Mouse (Mus musculus) limb, embryonic 13.5 days (tissue): ENCODE measurements around the gene Sf3a3. TPM values are rescaled to one million over a fixed set of nuclear protein-coding genes. Genes with fewer than 3 reads are reported as not detected.

Experiments
- ATAC-seq: fragments of 200-750 bp; cut with Nextera tagmentation; 2 replicates; pipeline ENCODE4 v1.8.0; 2017; ENCODE audit warnings: low read depth, moderate number of reproducible peaks, moderate TSS enrichment; ENCODE audit not compliant: low FRiP score
- H3K27ac ChIP-seq: fragments of 300-500 bp; sonication (generic); 2 replicates; pipeline ENCODE4 v1.5.1; 2015; ENCODE audit warnings: inconsistent platforms, mild to moderate bottlenecking, moderate library complexity
- H3K27me3 ChIP-seq: fragments of 300-500 bp; sonication (generic); 2 replicates; pipeline ENCODE4 v1.6.1; 2015; ENCODE audit warnings: mild to moderate bottlenecking, inconsistent platforms
- H3K36me3 ChIP-seq: fragments of 300-500 bp; sonication (generic); 2 replicates; pipeline ENCODE4 v1.6.1; 2015; ENCODE audit warnings: inconsistent platforms, mild to moderate bottlenecking, moderate library complexity
- H3K4me1 ChIP-seq: fragments of 300-500 bp; sonication (generic); 2 replicates; pipeline ENCODE4 v1.6.1; 2015; ENCODE audit warnings: inconsistent platforms
- H3K4me2 ChIP-seq: fragments of 300-500 bp; sonication (generic); replicated peaks from 2 replicates; pipeline ENCODE4 v1.6.1; 2015; ENCODE audit warnings: inconsistent platforms, mild to moderate bottlenecking, moderate library complexity
- H3K4me3 ChIP-seq: fragments of 300-500 bp; sonication (generic); 2 replicates; pipeline ENCODE4 v1.5.1; 2015; ENCODE audit warnings: moderate library complexity, mild to moderate bottlenecking, inconsistent platforms
- H3K9ac ChIP-seq: fragments of 300-500 bp; sonication (generic); 2 replicates; pipeline ENCODE4 v1.6.1; 2015; ENCODE audit warnings: mild to moderate bottlenecking, inconsistent platforms
- H3K9me3 ChIP-seq: fragments of 300-500 bp; sonication (generic); 2 replicates; pipeline ENCODE4 v1.6.1; 2016; ENCODE audit warnings: inconsistent platforms
- WGBS: fragments of 180-500 bp; shearing (Covaris S2); methylation state at CpG from one replicate; pipeline ENCODE4 v1.1.7; 2015; 5-methylcytosine and 5-hydroxymethylcytosine counted together
- microRNA counts: library from miRNA; unstranded; fragments of <30 nt; microRNA quantifications from one replicate; lab custom pipeline; 2016
- microRNA-seq: library from miRNA; unstranded; fragments of <30 nt; microRNA quantifications from one replicate; pipeline ENCODE4, GENCODE M21; 2016
- polyA plus RNA-seq: library from polyadenylated mRNA; unstranded; fragments of >200 nt; fragmentation: Nextera tagmentation; extraction: Ambion mirVana; gene quantifications from 2 replicates; pipeline ENCODE4 v1.2.1, GENCODE M21; 2015

Gene Sf3a3
- polyA plus RNA-seq, 1 experiment from 2014 or later, result 180 TPM

DNA sequence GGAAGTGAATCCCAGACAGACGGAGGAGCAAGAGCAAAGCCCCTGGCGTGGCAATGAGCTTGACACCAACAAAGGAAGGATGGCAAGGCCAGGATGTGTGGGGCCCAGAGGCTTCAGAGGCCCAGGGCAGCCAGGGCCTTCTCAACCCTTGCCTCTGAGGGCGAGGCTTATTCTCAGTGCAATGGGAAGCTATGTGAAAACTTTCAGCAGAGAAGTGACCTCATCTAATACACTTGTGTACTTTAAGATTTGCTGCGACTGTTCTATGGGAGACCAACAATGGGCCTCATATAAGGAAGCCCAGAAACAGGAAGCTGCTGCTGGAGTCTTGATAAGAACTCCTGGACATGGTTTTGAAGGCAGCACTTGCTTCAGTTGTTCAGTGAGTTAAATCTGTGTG is 57.5 kb downstream of the Sf3a3 start:
- Histone ChIP-seq H3K4me1 (no peaks in the 10 kb centered on the region), H3K4me3 (no peak overlapping the region), H3K9ac (no peak overlapping the region), H3K27me3 (no peaks in the 10 kb centered on the region), H3K36me3 (no peaks in the 10 kb centered on the region), H3K27ac (no peak overlapping the region), H3K4me2 (no peak overlapping the region), H3K9me3 (no peaks in the 10 kb centered on the region)
- WGBS, result 66% methylated on average over 4 of the region's 4 CpGs
- no peak for ATAC-seq

DNA sequence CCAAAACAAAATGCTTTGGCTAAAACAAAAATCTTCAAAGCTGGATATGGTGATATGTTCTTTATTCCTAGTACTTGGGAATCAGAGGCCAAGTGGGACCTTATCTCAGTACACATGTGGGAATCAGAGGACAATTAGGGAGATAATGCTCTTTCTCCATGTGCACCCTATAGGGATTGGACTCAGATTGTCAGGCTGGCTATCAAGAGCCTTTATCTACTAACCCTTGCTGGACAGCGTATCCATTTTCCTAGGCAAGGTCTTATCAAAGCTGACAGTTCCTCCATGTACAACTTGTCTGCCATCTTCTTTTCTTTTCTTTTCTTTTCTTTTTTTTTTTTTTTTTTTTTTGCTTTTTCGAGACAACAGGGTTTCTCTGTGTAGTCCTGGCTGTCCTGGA is 58.9 kb downstream of the Sf3a3 start:
- H3K4me1 ChIP-seq, result no peaks in the 10 kb centered on the region
- H3K36me3 ChIP-seq, result no peaks in the 10 kb centered on the region
- 95% methylated on average over 2 of the region's 2 CpGs for WGBS
- no peak overlapping the region for H3K4me2 ChIP-seq
- H3K9me3 ChIP-seq, result no peaks in the 10 kb centered on the region
- H3K9ac ChIP-seq, result no peak overlapping the region
- H3K27me3 ChIP-seq, result no peaks in the 10 kb centered on the region
- H3K27ac ChIP-seq, result no peak overlapping the region
- no peak overlapping the region for H3K4me3 ChIP-seq
- no peak for ATAC-seq

DNA sequence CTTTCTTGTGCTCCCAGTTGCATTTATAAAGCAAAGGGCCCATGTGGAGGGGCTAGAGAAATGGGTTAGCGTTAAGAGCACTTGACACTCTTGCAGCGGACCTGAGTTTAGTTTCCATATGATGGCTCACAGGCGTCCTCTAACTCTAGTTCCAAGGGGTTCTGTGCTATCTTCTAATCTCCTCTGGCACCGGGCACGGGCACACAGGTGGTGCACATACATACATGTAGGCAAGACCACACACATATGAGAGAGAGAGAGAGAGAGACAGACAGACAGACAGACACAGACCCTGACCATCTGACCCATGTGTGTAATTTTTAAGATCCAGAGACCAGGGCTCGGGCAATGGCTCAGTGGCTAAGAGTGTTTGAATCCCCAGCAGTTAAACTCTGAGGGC is 59.4 kb downstream of the Sf3a3 start:
- Histone ChIP-seq H3K4me2 (no peak overlapping the region), H3K4me1 (no peaks in the 10 kb centered on the region), H3K36me3 (peaks cover 4% of the 10 kb centered on the region), H3K9ac (no peak overlapping the region), H3K27ac (no peak overlapping the region), H3K4me3 (no peak overlapping the region), H3K27me3 (no peaks in the 10 kb centered on the region), H3K9me3 (no peaks in the 10 kb centered on the region)
- 83% methylated on average over 6 of the region's 6 CpGs for WGBS
- ATAC-seq, result no peak

DNA sequence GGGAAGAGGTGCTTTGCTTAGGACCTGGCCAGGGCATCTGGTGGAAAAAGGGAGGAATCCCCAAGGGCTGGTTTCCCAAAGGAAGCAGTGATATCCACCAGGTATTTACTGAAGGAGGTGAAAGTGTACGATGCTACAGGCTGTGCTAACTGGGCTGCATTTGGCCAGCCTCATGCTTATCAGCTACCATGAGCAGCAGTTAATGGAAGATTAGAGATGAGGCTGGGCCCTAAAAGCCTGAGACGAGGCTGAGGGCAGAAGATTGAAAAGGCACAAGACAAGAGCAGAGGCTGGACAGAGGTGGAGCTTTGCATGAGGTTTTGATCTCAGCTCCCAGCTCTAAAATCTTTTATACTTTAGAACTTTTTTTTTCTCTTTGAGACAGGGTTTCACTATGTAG is 59.9 kb downstream of the Sf3a3 start:
- Histone ChIP-seq H3K9me3 (no peaks in the 10 kb centered on the region), H3K4me3 (no peak overlapping the region), H3K4me2 (no peak overlapping the region), H3K9ac (no peak overlapping the region), H3K27ac (no peak overlapping the region), H3K27me3 (no peaks in the 10 kb centered on the region), H3K4me1 (no peaks in the 10 kb centered on the region), H3K36me3 (peaks cover 9% of the 10 kb centered on the region)
- 66% methylated on average over 2 of the region's 2 CpGs for WGBS
- ATAC-seq, result no peak

DNA sequence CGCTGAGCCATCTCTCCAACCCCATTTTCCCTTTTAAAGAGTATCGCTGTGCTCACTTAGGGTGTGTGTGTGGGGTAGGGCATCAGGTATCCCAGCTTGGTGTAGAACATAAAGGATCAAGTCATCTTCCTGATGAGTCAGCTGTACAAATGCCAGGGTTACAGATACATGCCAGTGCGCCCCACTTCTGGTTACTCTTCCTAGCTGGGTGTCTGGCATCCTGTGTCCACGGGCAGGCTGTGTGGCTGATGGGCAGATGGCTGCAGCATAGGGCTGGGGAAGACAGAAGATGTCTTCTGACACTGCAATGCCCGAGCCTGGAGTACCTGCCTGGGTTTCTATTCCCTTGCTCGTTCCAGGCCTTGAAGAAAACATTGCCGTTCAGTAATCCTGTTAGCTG is 66.8 kb downstream of the Sf3a3 start:
- H3K27ac ChIP-seq, result no peak overlapping the region
- H3K27me3 ChIP-seq, result no peaks in the 10 kb centered on the region
- no peak for ATAC-seq
- H3K4me1 ChIP-seq, result no peaks in the 10 kb centered on the region
- no peaks in the 10 kb centered on the region for H3K9me3 ChIP-seq
- no peak overlapping the region for H3K9ac ChIP-seq
- H3K36me3 ChIP-seq, result peaks cover 73% of the 10 kb centered on the region
- H3K4me2 ChIP-seq, result no peak overlapping the region
- 90% methylated on average over 7 of the region's 7 CpGs for WGBS
- H3K4me3 ChIP-seq, result no peak overlapping the region

MicroRNAs encoded within 50 kb of the gene (microRNA counts, 519-probe panel; counts per million panel counts)
- microRNA mmu-miR-697 (lab: Ali Mortazavi, UCI), result not detected
- not detected for microRNA mmu-miR-698 (lab: Ali Mortazavi, UCI)

Small RNAs within 50 kb of the gene (microRNA-seq; reads per million reads assigned to microRNA genes)
- not detected for gene Gm24721
- not detected for gene Mir697
- gene Mir698, result not detected

Other genes starting within 250 kb of the Sf3a3 start
- 0.23 TPM in 2 replicates for gene 3100002H09Rik, start 104.0 kb upstream of the Sf3a3 start, polyA plus RNA-seq
- 0.75 and 0.99 TPM in 2 replicates for gene Pou3f1, start 58.0 kb upstream of the Sf3a3 start, polyA plus RNA-seq
- 84.4 and 87.9 TPM in 2 replicates for gene Utp11, start 21.2 kb upstream of the Sf3a3 start, polyA plus RNA-seq
- gene Fhl3, start 14.1 kb upstream of the Sf3a3 start, polyA plus RNA-seq, result 19.9 and 23.8 TPM in 2 replicates
- gene Inpp5b, start 27.1 kb downstream of the Sf3a3 start, polyA plus RNA-seq, result 24.6 and 25.2 TPM in 2 replicates
- gene Mtf1, start 87.3 kb downstream of the Sf3a3 start, polyA plus RNA-seq, result 12.1 and 14.0 TPM in 2 replicates
- 32.1 and 37.1 TPM in 2 replicates for gene Yrdc, start 135.9 kb downstream of the Sf3a3 start, polyA plus RNA-seq
- 55.0 and 56.9 TPM in 2 replicates for gene 1110065P20Rik, start 136.4 kb downstream of the Sf3a3 start, polyA plus RNA-seq
- 0.67 and 0.70 TPM in 2 replicates for gene Maneal, start 147.4 kb downstream of the Sf3a3 start, polyA plus RNA-seq
- gene Epha10, start 166.1 kb downstream of the Sf3a3 start, polyA plus RNA-seq, result 0.08 and 0.17 TPM in 2 replicates
- gene 9930104L06Rik, start 222.3 kb downstream of the Sf3a3 start, polyA plus RNA-seq, result 16.5 and 19.8 TPM in 2 replicates
- gene Cdca8, start 224.5 kb downstream of the Sf3a3 start, polyA plus RNA-seq, result 128 and 130 TPM in 2 replicates